Mouse (Mus musculus) stomach, postnatal 0 days (tissue): ENCODE measurements around the gene Ccna2.

Experiments
- CTCF ChIP-seq: IDR thresholded peaks from 2 replicates; pipeline ENCODE4 v1.5.1; 2016; ENCODE audit warnings: antibody characterized with exemption, low read depth, mild to moderate bottlenecking, moderate library complexity
- EP300 ChIP-seq: optimal IDR thresholded peaks from 2 replicates; pipeline ENCODE3; 2016; ENCODE audit warnings: antibody characterized with exemption

GRCm38 (mm10) chr3:36612687-36613086 is 40.7 kb upstream of the Ccna2 start:
- TF ChIP-seq CTCF (no peak), EP300 (no peak)
